Comparison of ENCODE assay signal across 29 mouse cellular contexts in genomic region chr6:148420387-148420786, GRCm38 (mm10). TPM values are rescaled to one million over a fixed set of nuclear protein-coding genes. Genes with fewer than 3 reads are reported as not detected.
DNase-seq lines count a peak whose midpoint lies in the region; ATAC-seq lines count a peak whose summit lies in the region.
"Had no signal": no experiment of that assay in that cellular context is flagged by ENCODE, and none has a peak within 500 bp of the region (broad histone marks: within the 10 kb centered on the region; RNA-seq: fewer than 3 reads in every experiment).

No protein-coding gene starts in this region.

- H3K4me3 ChIP-seq in kidney, embryonic 16.5 days (ENCODE audit: low read length): no peak overlapping the region
- H3K4me3 ChIP-seq: embryonic facial prominence, embryonic 12.5 days; embryonic facial prominence, embryonic 15.5 days; heart, embryonic 12.5 days; heart, embryonic 15.5 days; hindbrain, embryonic 12.5 days; hindbrain, embryonic 15.5 days; intestine, embryonic 15.5 days had no signal

- no peaks in the 10 kb centered on the region for H3K36me3 ChIP-seq in kidney, embryonic 16.5 days (ENCODE audit: insufficient read depth, low read length)
- H3K36me3 ChIP-seq: embryonic facial prominence, embryonic 12.5 days; embryonic facial prominence, embryonic 15.5 days; G1E; heart, embryonic 12.5 days; heart, embryonic 15.5 days; hindbrain, embryonic 12.5 days; hindbrain, embryonic 15.5 days; intestine, embryonic 15.5 days had no signal

- peak; percentile 39; the same call in 1 of the 2 replicates for ATAC-seq in kidney, embryonic 16.5 days (ENCODE audit: low FRiP score, low TSS enrichment)
- peak; percentile 20; the same call in 1 of the 2 replicates for ATAC-seq in megakaryocyte, adult 5-6 weeks (ENCODE audit: poor library complexity, severe bottlenecking)
- ATAC-seq: forebrain, embryonic 14.5 days; forebrain, postnatal 0 days; intestine, embryonic 15.5 days; Patski had no signal

- H3K9me3 ChIP-seq in kidney, embryonic 16.5 days (ENCODE audit: low read length): no peaks in the 10 kb centered on the region
- H3K9me3 ChIP-seq: embryonic facial prominence, embryonic 12.5 days; embryonic facial prominence, embryonic 15.5 days; G1E; heart, embryonic 12.5 days; heart, embryonic 15.5 days; hindbrain, embryonic 12.5 days; hindbrain, embryonic 15.5 days; intestine, embryonic 15.5 days had no signal

- no peak overlapping the region for H3K4me2 ChIP-seq in kidney, embryonic 16.5 days (replicated peaks; ENCODE audit: low read depth, low read length)
- H3K4me2 ChIP-seq: embryonic facial prominence, embryonic 12.5 days; embryonic facial prominence, embryonic 15.5 days; heart, embryonic 12.5 days; heart, embryonic 15.5 days; hindbrain, embryonic 12.5 days; hindbrain, embryonic 15.5 days; intestine, embryonic 15.5 days had no signal

- DNase-seq in cerebellum, postnatal 14 days: peak; percentile 7 to 12
- DNase-seq in cerebellum, postnatal 4 days (ENCODE audit: low spot score in 2 of 2): no peak
- DNase-seq in heart, adult 11 months: peak; percentile 81
- no peak for DNase-seq in heart, adult 18-20 months
- DNase-seq in kidney, adult 9 months: no peak
- DNase-seq in spleen, postnatal 36 days (ENCODE audit: low spot score in 2 of 2): no peak
- DNase-seq: adrenal gland, postnatal 10 days; adrenal gland, postnatal 36 days; B cell, adult 2 months; cerebellum, adult 2 months; cerebellum, adult 9-11 months; forebrain, postnatal 0 days; gastrocnemius, postnatal 14 days; heart, postnatal 10 days; heart, postnatal 36 days; kidney, adult 11 months had no signal

- no peaks in the 10 kb centered on the region for H3K27me3 ChIP-seq in kidney, embryonic 16.5 days (ENCODE audit: insufficient read depth, low read length)
- H3K27me3 ChIP-seq: CH12.LX; embryonic facial prominence, embryonic 12.5 days; embryonic facial prominence, embryonic 15.5 days; heart, embryonic 12.5 days; heart, embryonic 15.5 days; hindbrain, embryonic 12.5 days; hindbrain, embryonic 15.5 days; intestine, embryonic 15.5 days; Patski had no signal

- H3K4me1 ChIP-seq in kidney, embryonic 16.5 days (ENCODE audit: insufficient read depth, low read length): no peaks in the 10 kb centered on the region
- H3K4me1 ChIP-seq: embryonic facial prominence, embryonic 12.5 days; embryonic facial prominence, embryonic 15.5 days; hindbrain, embryonic 12.5 days; hindbrain, embryonic 15.5 days; intestine, embryonic 15.5 days had no signal

- H3K27ac ChIP-seq in kidney, embryonic 16.5 days (ENCODE audit: low read length): no peak overlapping the region
- H3K27ac ChIP-seq: embryonic facial prominence, embryonic 12.5 days; embryonic facial prominence, embryonic 15.5 days; heart, embryonic 15.5 days; hindbrain, embryonic 12.5 days; hindbrain, embryonic 15.5 days; intestine, embryonic 15.5 days had no signal

- 53% methylated on average over 6 of the region's 6 CpGs for WGBS in kidney, embryonic 16.5 days

- no peak overlapping the region for H3K9ac ChIP-seq in kidney, embryonic 16.5 days (replicated peaks; ENCODE audit: low read length)
- H3K9ac ChIP-seq: embryonic facial prominence, embryonic 12.5 days; embryonic facial prominence, embryonic 15.5 days; forebrain, postnatal 0 days; heart, embryonic 12.5 days; heart, embryonic 15.5 days; hindbrain, embryonic 12.5 days; hindbrain, embryonic 15.5 days; intestine, embryonic 15.5 days had no signal

RNA-seq across cellular contexts. Expression of gene Tmtc1, which starts 23.8 kb away (rescaled TPM):
- 10 to 100 TPM; 74.5 to 82.5 TPM for total RNA-seq in heart, adult 18-20 months (2021)
- 1.4 and 1.8 TPM in 2 replicates for polyA plus RNA-seq in kidney, embryonic 16.5 days (2015; fragmentation: Nextera tagmentation; extraction: Ambion mirVana)
- total RNA-seq in megakaryocyte, adult 5-6 weeks (2015): not detected in 2 replicates
- 0.07 and 0.12 TPM in 2 replicates for total RNA-seq in megakaryocyte, adult 5-6 weeks (2017)
- polyA plus RNA-seq: G1E had no signal

Comparison
In these comparisons a context has a peak if more than half of its experiments do, and no peak if none do; other contexts are left out.
1. DNase-seq: peak in cerebellum, postnatal 14 days (2 of 2) and heart, adult 11 months (single experiment); none in cerebellum, postnatal 4 days (0 of 2), heart, adult 18-20 months (0 of 2), kidney, adult 9 months (single experiment) and spleen, postnatal 36 days (0 of 2).
2. RNA of gene Tmtc1, which starts 23.8 kb away (total RNA-seq): 74.5 to 82.5 TPM in heart, adult 18-20 months; 0.07 to 0.12 TPM in megakaryocyte, adult 5-6 weeks; every median in the first group is over 10 times any median in the second.